15 mouse cellular contexts compared by ENCODE assay signal in the genomic region with DNA sequence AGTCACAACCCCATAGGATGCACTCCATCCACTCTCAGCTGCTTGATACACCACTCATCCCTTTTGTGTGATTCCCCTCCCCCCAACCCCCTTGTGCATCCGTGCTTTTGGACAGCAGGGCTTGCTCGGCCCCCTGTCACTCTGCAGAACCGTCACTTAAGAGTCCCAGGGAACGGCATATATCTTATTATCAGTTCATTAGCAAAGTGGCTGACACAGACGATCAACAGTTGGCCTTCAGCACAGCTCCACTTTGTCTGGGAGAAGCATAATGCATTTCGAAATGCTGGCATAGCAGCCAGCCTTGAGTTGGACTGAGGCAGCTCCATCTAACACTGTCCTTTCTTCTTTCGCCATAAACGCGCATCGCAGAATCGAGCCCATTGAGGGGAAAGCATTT.
DNase-seq lines count a peak whose midpoint lies in the region; ATAC-seq lines count a peak whose summit lies in the region.
"Had no signal": no experiment of that assay in that cellular context is flagged by ENCODE, and none has a peak within 500 bp of the region (broad histone marks: within the 10 kb centered on the region; RNA-seq: fewer than 3 reads in every experiment).

No protein-coding gene starts in this region.

- H3K4me2 ChIP-seq in heart, embryonic 13.5 days = peak overlapping the region; percentile 36
- H3K4me2 ChIP-seq in neural tube, embryonic 13.5 days = no peak overlapping the region
- no peak overlapping the region for H3K4me2 ChIP-seq in neural tube, embryonic 15.5 days
- H3K4me2 ChIP-seq: hindbrain, embryonic 15.5 days; limb, embryonic 12.5 days had no signal

- H3K4me1 ChIP-seq in heart, embryonic 13.5 days = peaks cover 37% of the 10 kb centered on the region
- H3K4me1 ChIP-seq in neural tube, embryonic 13.5 days (replicated peaks) = peaks cover 29% of the 10 kb centered on the region
- H3K4me1 ChIP-seq in neural tube, embryonic 15.5 days = peaks cover 32% of the 10 kb centered on the region

- no peaks in the 10 kb centered on the region for H3K27me3 ChIP-seq in heart, embryonic 13.5 days (replicated peaks)
- no peaks in the 10 kb centered on the region for H3K27me3 ChIP-seq in neural tube, embryonic 13.5 days
- H3K27me3 ChIP-seq in neural tube, embryonic 15.5 days (replicated peaks) = no peaks in the 10 kb centered on the region
- H3K27me3 ChIP-seq: hindbrain, embryonic 15.5 days; limb, embryonic 12.5 days had no signal

- no peaks in the 10 kb centered on the region for H3K36me3 ChIP-seq in heart, embryonic 13.5 days
- H3K36me3 ChIP-seq in neural tube, embryonic 13.5 days = no peaks in the 10 kb centered on the region
- no peaks in the 10 kb centered on the region for H3K36me3 ChIP-seq in neural tube, embryonic 15.5 days
- H3K36me3 ChIP-seq: hindbrain, embryonic 15.5 days; limb, embryonic 12.5 days had no signal

- no peak overlapping the region for H3K9ac ChIP-seq in heart, embryonic 13.5 days
- no peak overlapping the region for H3K9ac ChIP-seq in neural tube, embryonic 13.5 days
- H3K9ac ChIP-seq in neural tube, embryonic 15.5 days (replicated peaks) = no peak overlapping the region
- H3K9ac ChIP-seq: hindbrain, embryonic 15.5 days; limb, embryonic 12.5 days had no signal

- ATAC-seq in heart, embryonic 13.5 days (ENCODE audit: extremely low read depth, insufficient number of reproducible peaks, low FRiP score, low TSS enrichment) = no peak
- ATAC-seq in neural tube, embryonic 13.5 days (ENCODE audit: low read depth) = no peak
- ATAC-seq in neural tube, embryonic 15.5 days (ENCODE audit: low FRiP score) = no peak

- WGBS in heart, embryonic 13.5 days = 39% methylated on average over 11 of the region's 11 CpGs
- 52% methylated on average over 11 of the region's 11 CpGs for WGBS in neural tube, embryonic 13.5 days
- WGBS in neural tube, embryonic 15.5 days = 51% methylated on average over 11 of the region's 11 CpGs

- no peak overlapping the region for H3K4me3 ChIP-seq in heart, embryonic 13.5 days
- no peak overlapping the region for H3K4me3 ChIP-seq in neural tube, embryonic 13.5 days
- H3K4me3 ChIP-seq in neural tube, embryonic 15.5 days (replicated peaks) = no peak overlapping the region
- H3K4me3 ChIP-seq: hindbrain, embryonic 15.5 days; limb, embryonic 12.5 days; myocyte had no signal

- no peaks in the 10 kb centered on the region for H3K9me3 ChIP-seq in heart, embryonic 13.5 days
- no peaks in the 10 kb centered on the region for H3K9me3 ChIP-seq in neural tube, embryonic 13.5 days
- no peaks in the 10 kb centered on the region for H3K9me3 ChIP-seq in neural tube, embryonic 15.5 days (replicated peaks)
- H3K9me3 ChIP-seq: hindbrain, embryonic 15.5 days; limb, embryonic 12.5 days had no signal

- no peak overlapping the region for H3K27ac ChIP-seq in heart, embryonic 13.5 days (replicated peaks)
- H3K27ac ChIP-seq in neural tube, embryonic 13.5 days (replicated peaks) = 0 out of 2 replicates have a peak overlapping the region, but pooled peaks have one; percentile 10
- no peak overlapping the region for H3K27ac ChIP-seq in neural tube, embryonic 15.5 days (replicated peaks)
- H3K27ac ChIP-seq: hindbrain, embryonic 15.5 days; limb, embryonic 12.5 days had no signal

- peak; percentile 16 for DNase-seq in adrenal gland, adult 2 months
- no peak for DNase-seq in adrenal gland, postnatal 25 days
- no peak for DNase-seq in heart, postnatal 4 days
- no peak for DNase-seq in yolk sac, embryonic 10.5 days (ENCODE audit: low spot score)
- no peak for DNase-seq in thymus, postnatal 10 days (ENCODE audit: low spot score in 2 of 2)
- DNase-seq: gastrocnemius, postnatal 25 days; kidney, adult 9 months; layer of hippocampus, adult 9-11 months; spleen, adult 18-20 months had no signal
